Mouse (Mus musculus): ENCODE results near the gene Stx4a. TPM values are rescaled to one million over a fixed set of nuclear protein-coding genes. Genes with fewer than 3 reads are reported as not detected.

The Stx4a gene
- polyA plus RNA-seq, 2 experiments from 2014 or later, result 49.3 to 54.6 TPM

Other genes starting within 250 kb of the Stx4a start
- 1 to 10 TPM in 1 of 2 experiments, under 1 TPM in 1; 0.57 to 1.4 TPM for gene Ccdc189, start 235.7 kb upstream of the Stx4a start, polyA plus RNA-seq (2017; shearing (Covaris generic))
- 10 to 100 TPM; 25.3 to 26.1 TPM for gene Rnf40, start 235.5 kb upstream of the Stx4a start, polyA plus RNA-seq (2017; shearing (Covaris generic))
- under 1 TPM in 1 of 2 experiments, not detected in 1; 0.18 TPM for gene Zfp629, start 208.5 kb upstream of the Stx4a start, polyA plus RNA-seq (2017; shearing (Covaris generic))
- gene Bcl7c, start 115.4 kb upstream of the Stx4a start, polyA plus RNA-seq (2017; shearing (Covaris generic)), result 1 to 10 TPM; 4.2 to 6.2 TPM
- gene Ctf1, start 111.6 kb upstream of the Stx4a start, polyA plus RNA-seq (2017; shearing (Covaris generic)), result not detected
- not detected for gene Ctf2, start 92.1 kb upstream of the Stx4a start, polyA plus RNA-seq (2017; shearing (Covaris generic))
- gene Fbxl19, start 79.8 kb upstream of the Stx4a start, polyA plus RNA-seq (2017; shearing (Covaris generic)), result under 1 TPM; 0.36 to 0.83 TPM
- gene Orai3, start 54.5 kb upstream of the Stx4a start, polyA plus RNA-seq (2017; shearing (Covaris generic)), result 10 to 100 TPM; 11.3 to 12.2 TPM
- gene Setd1a, start 47.6 kb upstream of the Stx4a start, polyA plus RNA-seq (2017; shearing (Covaris generic)), result 1 to 10 TPM; 6.3 to 7.4 TPM
- gene Gm49388, start 38.7 kb upstream of the Stx4a start, polyA plus RNA-seq (2017; shearing (Covaris generic)), result not detected
- 1 to 10 TPM; 5.2 to 5.7 TPM for gene Hsd3b7, start 23.7 kb upstream of the Stx4a start, polyA plus RNA-seq (2017; shearing (Covaris generic))
- under 1 TPM in 1 of 2 experiments, not detected in 1; 0.62 TPM for gene Stx1b, start 255 bp downstream of the Stx4a start, polyA plus RNA-seq (2017; shearing (Covaris generic))
- gene Zfp646, start 51.9 kb downstream of the Stx4a start, polyA plus RNA-seq (2017; shearing (Covaris generic)), result 10 to 100 TPM; 20.0 to 28.1 TPM
- 10 to 100 TPM; 10.4 to 11.0 TPM for gene Zfp668, start 52.5 kb downstream of the Stx4a start, polyA plus RNA-seq (2017; shearing (Covaris generic))
- gene Prss53, start 66.7 kb downstream of the Stx4a start, polyA plus RNA-seq (2017; shearing (Covaris generic)), result under 1 TPM in 1 of 2 experiments, not detected in 1; 0.22 TPM
- not detected for gene Gm21974, start 71.2 kb downstream of the Stx4a start, polyA plus RNA-seq (2017; shearing (Covaris generic))
- 10 to 100 TPM; 20.9 to 31.8 TPM for gene Vkorc1, start 71.3 kb downstream of the Stx4a start, polyA plus RNA-seq (2017; shearing (Covaris generic))
- 10 to 100 TPM; 62.4 to 77.7 TPM for gene Bckdk, start 79.8 kb downstream of the Stx4a start, polyA plus RNA-seq (2017; shearing (Covaris generic))
- gene Kat8, start 88.2 kb downstream of the Stx4a start, polyA plus RNA-seq (2017; shearing (Covaris generic)), result 10 to 100 TPM; 29.9 to 32.1 TPM
- not detected for gene Prss8, start 105.8 kb downstream of the Stx4a start, polyA plus RNA-seq (2017; shearing (Covaris generic))
- 1 to 10 TPM; 2.1 to 3.6 TPM for gene Prss36, start 122.4 kb downstream of the Stx4a start, polyA plus RNA-seq (2017; shearing (Covaris generic))
- gene Fus, start 143.2 kb downstream of the Stx4a start, polyA plus RNA-seq (2017; shearing (Covaris generic)), result 10 to 100 TPM; 36.5 to 39.3 TPM
- gene Pycard, start 169.6 kb downstream of the Stx4a start, polyA plus RNA-seq (2017; shearing (Covaris generic)), result 100 to 1,000 TPM; 429 to 455 TPM
- gene Trim72, start 179.7 kb downstream of the Stx4a start, polyA plus RNA-seq (2017; shearing (Covaris generic)), result under 1 TPM in 1 of 2 experiments, not detected in 1; 0.36 TPM
- under 1 TPM; 0.66 to 0.94 TPM for gene Itgam, start 238.3 kb downstream of the Stx4a start, polyA plus RNA-seq (2017; shearing (Covaris generic))
- gene Gm49368, start 238.4 kb downstream of the Stx4a start, polyA plus RNA-seq (2017; shearing (Covaris generic)), result under 1 TPM in 1 of 2 experiments, not detected in 1; 0.08 TPM